Mouse (Mus musculus) kidney, adult 18-20 months (tissue): ENCODE measurements at regions not wholly inside any gene's neighbourhood (a gene's known extent, or its start where the extent isn't known, plus 50 kb on each side); places are given as distances from the start of the nearest gene placed in this dataset.

Experiments
- DNase-seq: peaks from one replicate; pipeline ENCODE4 v3.0.0; 2021

- DNase-seq, result peak; percentile 33
Measured at GRCm38 (mm10) chr13:112188741-112189476, 99.3 kb upstream of the Ankrd55 start.

DNA sequence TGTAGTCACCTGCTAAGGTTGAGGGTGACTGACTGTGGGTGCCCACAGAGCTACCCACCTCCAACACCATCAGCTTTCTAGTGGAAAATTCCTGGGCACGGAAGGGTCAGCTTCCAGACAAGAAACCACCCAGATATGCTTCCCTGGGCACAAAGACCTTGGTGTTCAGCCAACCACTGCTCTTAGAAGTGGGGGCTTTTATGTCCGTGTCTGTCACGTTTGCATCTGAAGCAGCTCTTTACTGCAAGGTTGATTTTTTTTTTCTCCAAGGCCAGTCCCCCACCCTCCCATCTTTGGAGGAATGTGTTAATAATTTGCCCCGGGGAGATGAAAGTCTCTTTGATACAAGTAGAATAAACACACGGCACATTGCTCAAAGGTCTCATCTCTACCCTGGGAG is 98.6 kb upstream of the Ankrd55 start:
- peak; percentile 56 for DNase-seq

GRCm38 (mm10) chr13:112192192-112192905 is 95.9 kb upstream of the Ankrd55 start:
- no peak for DNase-seq

- no peak for DNase-seq
Measured at GRCm38 (mm10) chr13:112193676-112194075, 94.6 kb upstream of the Ankrd55 start.

DNA sequence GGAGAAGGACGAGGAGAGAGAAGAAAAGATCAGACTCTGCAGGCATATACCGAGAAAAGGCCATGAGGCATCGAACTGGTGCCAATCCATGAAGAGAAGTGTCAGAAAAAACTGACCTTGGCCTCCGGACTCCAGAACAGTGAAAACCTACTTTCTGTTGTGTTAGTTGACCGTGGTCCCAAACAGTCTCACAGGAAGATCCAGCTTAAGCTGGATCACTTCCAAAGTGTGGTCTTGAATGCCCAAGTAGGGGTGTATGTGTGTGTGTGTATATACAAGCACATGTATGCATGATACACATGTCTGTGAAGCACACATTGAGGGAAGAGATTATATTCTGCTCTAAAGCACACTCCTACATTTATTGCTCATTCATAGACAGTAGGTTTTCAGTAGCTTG is 93.3 kb upstream of the Ankrd55 start:
- DNase-seq, result no peak

DNA sequence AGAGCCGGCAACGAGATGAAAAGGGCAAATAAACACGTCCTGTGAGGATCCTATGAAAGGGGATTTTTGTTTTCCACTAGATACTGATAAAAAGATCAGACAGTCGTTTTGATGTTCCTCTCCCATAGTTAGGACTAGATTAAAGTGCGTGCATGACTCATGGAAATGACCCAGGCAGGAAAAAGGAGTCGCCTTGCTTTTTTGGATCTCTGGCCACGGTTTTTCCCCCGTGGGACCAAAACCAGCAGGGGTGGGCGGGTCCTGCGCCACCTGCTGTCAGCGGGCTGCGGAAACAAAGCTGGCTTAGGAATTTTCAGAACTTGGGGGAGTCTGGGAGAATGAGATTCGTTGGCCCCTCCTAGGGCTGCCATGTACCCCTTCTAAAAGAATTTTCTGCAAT is 91.5 kb upstream of the Ankrd55 start:
- DNase-seq, result peak; percentile 78

- no peak for DNase-seq
Measured at GRCm38 (mm10) chr13:112203721-112204120, 84.5 kb upstream of the Ankrd55 start.

DNA sequence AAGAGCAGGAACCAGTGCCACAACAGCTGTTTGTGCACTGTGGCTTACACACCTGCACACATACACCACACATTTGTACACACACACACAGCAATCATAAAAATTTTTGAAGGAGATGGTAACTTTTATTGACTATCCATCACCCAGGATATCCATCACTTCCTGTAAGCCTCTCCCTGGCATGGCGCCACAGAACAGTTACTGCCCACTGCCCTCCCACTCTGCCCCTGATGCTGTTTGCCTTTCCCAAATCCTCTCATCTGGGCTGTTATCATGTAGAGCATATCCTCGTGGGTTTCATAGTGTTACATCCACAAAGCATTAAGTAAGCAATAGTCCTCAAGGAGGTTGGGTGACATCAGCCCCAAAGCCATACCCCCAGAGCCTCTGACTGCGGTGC is 84.0 kb upstream of the Ankrd55 start:
- no peak for DNase-seq

- no peak for DNase-seq
Measured at GRCm38 (mm10) chr13:112204813-112205212, 83.4 kb upstream of the Ankrd55 start.

DNA sequence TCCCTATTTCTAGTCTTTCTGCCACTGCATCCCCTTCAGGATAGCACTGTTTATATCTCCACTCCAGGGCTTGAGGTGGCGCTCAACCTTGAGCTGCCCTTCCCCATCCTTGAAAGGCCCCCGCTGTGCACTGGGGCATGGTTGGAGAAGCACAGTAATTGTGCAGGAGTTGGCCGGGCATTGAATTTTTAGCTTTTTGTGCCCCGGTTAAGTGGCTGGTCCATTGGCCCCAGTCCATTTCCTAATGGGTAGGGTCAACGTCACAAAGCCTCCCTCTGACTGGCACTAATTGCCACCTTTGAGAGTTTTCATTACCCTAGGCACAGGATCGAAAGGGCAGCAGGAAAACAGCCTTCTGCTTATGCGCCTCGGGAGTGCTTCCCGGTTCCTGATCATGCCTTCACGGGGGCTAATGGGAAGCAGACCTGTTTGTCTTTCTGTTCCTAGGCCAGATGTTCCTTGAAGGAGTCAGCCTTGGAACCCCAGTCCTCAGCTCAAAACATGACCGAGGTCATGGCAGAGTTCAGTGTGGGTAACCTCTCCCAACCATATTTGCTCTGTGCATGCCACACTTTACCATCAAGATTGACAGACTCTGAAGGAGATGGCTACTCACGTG is 80.5 kb upstream of the Ankrd55 start:
- peak; percentile 30 for DNase-seq

GRCm38 (mm10) chr13:112211841-112212240 is 76.4 kb upstream of the Ankrd55 start:
- DNase-seq, result no peak

- no peak for DNase-seq
Measured at GRCm38 (mm10) chr13:112212391-112212790, 75.9 kb upstream of the Ankrd55 start.

DNA sequence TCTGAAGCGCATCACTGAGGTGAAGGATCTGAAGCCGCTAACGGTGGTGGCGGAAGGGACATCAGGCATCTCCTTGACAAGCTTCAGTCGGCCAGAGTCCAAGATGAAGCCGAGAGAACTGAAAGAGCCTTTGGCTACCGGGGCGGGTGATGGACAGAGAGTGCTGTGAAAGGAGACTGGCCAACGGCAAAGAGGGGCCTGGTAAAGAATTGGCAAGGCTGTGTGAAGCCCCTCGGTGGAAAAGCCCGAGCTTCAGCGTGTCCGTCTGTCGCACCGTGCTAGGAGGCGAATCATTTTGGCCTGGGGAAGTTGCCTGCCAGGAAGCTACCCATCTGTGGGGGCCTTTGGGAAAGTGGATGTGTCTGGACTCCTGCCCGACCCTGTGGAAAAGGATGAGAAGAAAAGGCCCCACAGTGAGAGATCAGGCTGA is 74.6 kb upstream of the Ankrd55 start:
- no peak for DNase-seq

DNA sequence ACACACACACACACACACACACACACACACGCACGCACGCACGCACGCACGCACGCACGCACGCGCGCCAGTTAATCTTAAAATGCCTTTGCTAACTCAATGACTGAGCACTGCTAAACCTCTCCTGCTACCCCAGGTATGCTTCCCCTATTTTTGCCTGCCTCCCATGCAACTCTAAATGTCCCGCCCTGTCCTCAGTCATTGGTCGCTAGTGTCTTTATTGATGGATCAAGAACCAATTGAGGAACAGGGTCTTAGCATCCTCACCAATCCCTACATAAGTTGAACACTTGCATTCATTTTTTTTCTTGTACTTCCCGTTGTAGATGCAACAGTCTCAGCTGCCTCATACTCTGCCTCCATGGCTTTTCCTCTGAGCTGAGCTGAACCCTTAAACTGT is 72.2 kb upstream of the Ankrd55 start:
- no peak for DNase-seq

DNA sequence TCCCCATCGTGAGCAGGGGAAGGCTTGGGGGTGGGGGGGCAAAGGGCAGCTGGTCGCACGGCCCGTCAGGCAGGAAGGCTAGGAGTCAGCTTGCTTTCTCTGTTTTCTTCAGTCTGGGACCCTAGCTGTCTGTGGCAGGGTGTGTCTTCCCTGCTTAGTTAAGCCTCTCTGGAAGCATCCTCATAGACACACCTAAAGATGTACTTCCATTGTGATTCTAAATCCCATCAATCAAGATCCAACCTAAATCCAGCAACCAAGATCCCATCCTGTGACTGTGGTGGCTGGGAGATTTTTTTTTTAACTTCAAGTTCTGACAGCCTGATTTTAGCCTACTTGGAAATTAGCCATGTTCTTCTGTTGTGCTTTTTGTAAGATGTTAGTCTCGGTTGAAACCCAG is 69.9 kb upstream of the Ankrd55 start:
- DNase-seq, result no peak

- DNase-seq, result no peak
Measured at GRCm38 (mm10) chr13:112220184-112220583, 68.1 kb upstream of the Ankrd55 start.

- DNase-seq, result no peak
Measured at GRCm38 (mm10) chr13:112223616-112224015, 64.6 kb upstream of the Ankrd55 start.

DNA sequence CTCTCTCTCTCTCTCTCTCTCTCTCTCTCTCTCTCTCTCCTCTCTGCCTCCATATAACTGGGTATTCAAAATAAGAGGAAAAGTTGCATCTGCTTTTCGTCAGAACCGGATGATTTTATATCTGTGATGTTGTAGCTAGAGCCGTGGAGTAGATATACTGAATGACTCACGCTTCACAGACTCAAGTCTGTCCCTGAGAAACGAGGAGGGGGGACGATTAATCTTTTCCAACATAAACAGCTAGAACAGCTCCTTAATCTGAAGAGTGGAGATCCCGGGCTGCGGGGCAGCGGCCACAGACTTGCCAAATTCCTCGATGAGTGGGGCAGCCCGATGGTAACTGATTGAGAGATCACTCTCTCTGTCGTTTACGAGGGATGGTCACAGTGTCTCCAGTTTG is 60.5 kb upstream of the Ankrd55 start:
- no peak for DNase-seq

DNA sequence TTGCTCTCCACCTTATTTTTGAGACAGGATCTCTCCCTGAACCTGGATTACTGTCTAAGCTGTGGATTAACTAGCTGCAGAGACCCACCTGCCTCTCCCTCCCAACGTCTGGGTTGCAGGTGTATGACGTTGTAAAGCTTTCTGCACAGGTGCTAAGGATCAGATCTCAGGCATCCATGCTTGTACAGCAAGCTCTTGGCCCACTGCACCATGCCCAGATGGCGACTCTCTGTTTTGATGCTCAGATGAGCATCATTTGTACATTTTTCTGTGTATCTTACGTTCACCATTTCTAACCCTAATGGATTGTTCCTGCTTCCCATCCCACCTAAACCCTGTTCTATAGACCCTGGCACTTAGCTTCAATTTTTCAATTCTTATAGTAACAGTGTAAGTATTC is 59.4 kb upstream of the Ankrd55 start:
- DNase-seq, result no peak

DNA sequence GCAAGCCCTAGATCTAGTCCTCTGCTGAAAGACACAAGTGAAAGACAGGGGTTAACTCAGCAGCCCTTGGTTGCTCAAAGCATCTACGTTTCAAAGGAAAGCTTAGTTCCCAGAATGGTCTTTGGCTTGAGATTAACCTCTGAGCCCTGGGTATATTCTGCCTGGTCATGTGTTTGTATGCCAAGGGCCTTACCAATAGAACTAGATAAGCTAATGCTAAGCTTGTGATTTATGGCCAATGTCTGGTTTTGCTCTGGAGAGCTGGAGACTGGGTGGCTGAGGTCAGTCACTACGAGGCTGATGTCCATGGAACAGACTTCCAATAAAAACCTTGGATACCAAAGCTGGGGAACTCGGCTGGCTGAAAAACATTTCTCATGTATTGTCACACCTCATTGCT is 58.1 kb upstream of the Ankrd55 start:
- DNase-seq, result no peak

GRCm38 (mm10) chr13:112234695-112235094 is 53.6 kb upstream of the Ankrd55 start:
- DNase-seq, result no peak

- DNase-seq, result no peak
Measured at GRCm38 (mm10) chr13:112236956-112237355, 51.3 kb upstream of the Ankrd55 start.

DNA sequence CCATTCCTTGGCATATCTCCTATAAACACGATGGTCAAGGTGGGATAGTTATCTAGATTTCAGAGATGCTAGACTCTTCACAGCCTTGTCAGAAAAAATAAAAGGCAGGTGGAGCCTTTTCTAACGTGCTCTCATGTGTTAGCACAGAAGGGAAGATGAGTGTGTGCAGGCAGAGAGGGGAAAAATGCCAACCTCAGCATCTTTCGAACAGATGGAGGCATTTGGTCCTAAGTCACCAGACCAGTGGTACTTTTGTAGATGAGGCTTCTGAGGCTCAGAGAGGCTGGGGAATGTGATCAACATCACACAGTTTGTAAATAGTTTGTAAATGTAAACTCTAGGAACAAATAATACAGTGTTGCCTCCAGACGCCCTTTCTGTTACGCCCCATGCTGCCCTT is 50.9 kb upstream of the Ankrd55 start:
- DNase-seq, result no peak

GRCm38 (mm10) chr13:112237917-112238316 is 50.3 kb upstream of the Ankrd55 start:
- DNase-seq, result no peak
